Mouse (Mus musculus): ENCODE measurements around the gene Krtap4-13. TPM values are rescaled to one million over a fixed set of nuclear protein-coding genes. Genes with fewer than 3 reads are reported as not detected.
"Not testable (repeated sequence)": the region's sequence is repeated elsewhere in the genome, so short reads cannot be mapped to it uniquely, and the experiment has no call there.

The Krtap4-13 gene
- not detected for total RNA-seq (2021)
- long read RNA-seq, experiment 1: 0 reads
- long read RNA-seq, experiment 2: 0 reads

DNA sequence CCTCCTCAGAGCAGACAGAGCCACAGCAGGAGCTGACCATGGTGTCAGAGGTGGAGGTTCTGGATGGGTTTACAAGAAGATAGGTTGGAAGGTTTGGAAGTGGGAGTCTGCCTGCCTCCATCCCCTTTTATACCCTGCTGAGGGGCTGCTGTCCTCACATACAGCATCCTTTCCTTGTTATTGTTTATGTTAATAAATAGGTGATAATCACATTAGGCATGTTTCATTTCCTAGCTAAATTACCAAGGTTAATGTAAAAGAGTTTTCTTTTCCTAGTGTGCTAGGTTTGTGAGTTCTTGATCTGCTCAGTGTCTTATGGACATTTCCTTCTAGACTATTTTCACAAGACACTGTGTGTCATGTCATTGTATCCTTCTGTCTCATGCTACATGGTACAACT is at the start of gene Krtap4-13:
TSS of gene Krtap4-13 (minus strand) at position 101 of the 400 bp plus-strand sequence.
- DNase-seq (ENCODE audit: low spot score in 2 of 2): not testable (repeated sequence)

GRCm38 (mm10) chr11:99858761-99859160 is 49.1 kb upstream of the Krtap4-13 start:
- DNase-seq (ENCODE audit: low spot score in 2 of 2): no peak

DNA sequence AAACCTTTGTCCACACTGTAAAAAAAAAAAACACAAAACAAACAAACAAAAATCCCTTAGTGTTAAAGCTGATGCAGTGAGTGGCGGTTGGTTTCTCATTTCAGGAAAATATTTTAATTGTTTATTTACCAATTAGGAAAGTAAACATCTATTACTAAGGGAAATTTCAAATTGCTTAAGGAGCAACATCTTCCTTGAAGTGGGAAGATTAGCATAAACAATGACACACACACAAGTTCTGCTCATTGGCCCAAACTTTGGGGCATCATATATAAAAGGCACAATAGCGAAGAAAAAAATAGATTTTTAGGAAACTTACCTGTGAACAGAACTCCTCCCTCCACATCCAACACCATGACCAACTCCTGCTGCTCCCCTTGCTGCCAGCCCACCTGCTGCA is 47.9 kb upstream of the Krtap4-13 start, which contains the start of gene Gm11568:
TSS of gene Gm11568 (plus strand) at position 301 of the 400 bp plus-strand sequence.
- no peak for DNase-seq (ENCODE audit: low spot score in 2 of 2)

GRCm38 (mm10) chr11:99854121-99854520 is 44.4 kb upstream of the Krtap4-13 start:
- no peak for DNase-seq (ENCODE audit: low spot score in 2 of 2)

GRCm38 (mm10) chr11:99851508-99851907 is 41.8 kb upstream of the Krtap4-13 start, which contains the start of gene Krtap4-16:
Gene Krtap4-16, minus strand, starts transcription at chr11:99851608.
- no peak for DNase-seq (ENCODE audit: low spot score in 2 of 2)

- no peak for DNase-seq (ENCODE audit: low spot score in 2 of 2)
Measured at GRCm38 (mm10) chr11:99846746-99847145, 37.1 kb upstream of the Krtap4-13 start.

DNA sequence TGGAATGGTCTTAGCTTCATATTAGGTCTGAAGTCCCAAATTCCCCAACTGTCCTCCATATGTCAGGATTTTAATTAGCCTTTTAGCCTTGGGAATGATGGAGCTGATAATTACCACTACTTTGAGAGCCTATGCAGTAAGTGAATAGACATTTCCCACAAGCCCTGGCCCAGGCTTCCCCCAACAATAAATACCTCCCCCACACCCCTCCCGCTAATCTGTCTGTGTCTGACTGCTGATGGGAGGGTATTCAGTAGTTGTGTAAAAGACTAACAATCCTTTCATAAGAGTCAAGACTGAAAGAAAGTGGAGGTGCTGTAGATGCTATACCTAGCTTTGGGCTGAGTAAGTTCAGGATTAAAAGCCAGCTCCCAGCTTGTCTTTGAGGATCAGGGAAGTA is 32.5 kb upstream of the Krtap4-13 start:
- no peak for DNase-seq (ENCODE audit: low spot score in 2 of 2)

DNA sequence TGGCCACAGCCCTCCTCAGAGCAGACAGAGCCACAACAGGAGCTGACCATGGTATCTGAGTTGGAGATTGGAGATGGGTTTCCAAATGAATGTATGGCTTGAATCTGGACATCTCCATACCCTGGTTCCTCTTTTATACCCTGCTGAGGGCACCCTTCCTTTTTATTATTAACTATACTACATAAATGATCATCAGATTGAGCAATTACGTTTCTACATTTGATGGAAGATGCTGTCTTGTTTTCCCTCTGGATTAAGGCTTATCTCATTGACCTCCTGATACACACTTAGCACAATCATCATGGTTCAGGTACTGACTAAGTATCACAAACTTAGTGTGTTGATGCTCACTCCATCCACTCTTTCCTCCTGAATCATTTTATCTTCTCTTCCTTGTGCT is 28.3 kb upstream of the Krtap4-13 start, which contains the start of gene 2300003K06Rik:
TSS of gene 2300003K06Rik (minus strand) at position 101 of the 400 bp plus-strand sequence.
- no peak for DNase-seq (ENCODE audit: low spot score in 2 of 2)

GRCm38 (mm10) chr11:99815566-99815965 is 5.9 kb upstream of the Krtap4-13 start, which contains the start of gene Gm11564:
Gene Gm11564, minus strand, starts transcription at chr11:99815666.
- DNase-seq (ENCODE audit: low spot score in 2 of 2): not testable (repeated sequence)

DNA sequence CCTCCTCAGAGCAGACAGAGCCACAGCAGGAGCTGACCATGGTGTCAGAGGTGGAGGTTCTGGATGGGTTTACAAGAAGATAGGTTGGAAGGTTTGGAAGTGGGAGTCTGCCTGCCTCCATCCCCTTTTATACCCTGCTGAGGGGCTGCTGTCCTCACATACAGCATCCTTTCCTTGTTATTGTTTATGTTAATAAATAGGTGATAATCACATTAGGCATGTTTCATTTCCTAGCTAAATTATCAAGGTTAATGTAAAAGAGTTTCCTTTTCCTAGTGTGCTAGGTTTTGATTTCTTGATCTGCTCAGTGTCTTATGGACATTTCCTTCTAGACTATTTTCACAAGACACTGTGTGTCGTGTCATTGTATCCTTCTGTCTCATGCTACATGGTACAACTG is 5.3 kb downstream of the Krtap4-13 start, which contains the start of gene Gm11554:
TSS of gene Gm11554 (minus strand) at position 101 of the 400 bp plus-strand sequence.
- not testable (repeated sequence) for DNase-seq (ENCODE audit: low spot score in 2 of 2)

DNA sequence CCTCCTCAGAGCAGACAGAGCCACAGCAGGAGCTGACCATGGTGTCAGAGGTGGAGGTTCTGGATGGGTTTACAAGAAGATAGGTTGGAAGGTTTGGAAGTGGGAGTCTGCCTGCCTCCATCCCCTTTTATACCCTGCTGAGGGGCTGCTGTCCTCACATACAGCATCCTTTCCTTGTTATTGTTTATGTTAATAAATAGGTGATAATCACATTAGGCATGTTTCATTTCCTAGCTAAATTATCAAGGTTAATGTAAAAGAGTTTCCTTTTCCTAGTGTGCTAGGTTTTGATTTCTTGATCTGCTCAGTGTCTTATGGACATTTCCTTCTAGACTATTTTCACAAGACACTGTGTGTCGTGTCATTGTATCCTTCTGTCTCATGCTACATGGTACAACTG is 10.9 kb downstream of the Krtap4-13 start, which contains the start of gene Gm11569:
TSS of gene Gm11569 (minus strand) at position 101 of the 400 bp plus-strand sequence.
- not testable (repeated sequence) for DNase-seq (ENCODE audit: low spot score in 2 of 2)

GRCm38 (mm10) chr11:99793367-99793766 is 16.3 kb downstream of the Krtap4-13 start, which contains the start of gene Gm11596:
Gene Gm11596, minus strand, starts transcription at chr11:99793467.
- no peak for DNase-seq (ENCODE audit: low spot score in 2 of 2)

GRCm38 (mm10) chr11:99784900-99785299 is 24.8 kb downstream of the Krtap4-13 start, which contains the start of gene Krtap4-9:
Gene Krtap4-9, plus strand, starts transcription at chr11:99785200.
- DNase-seq (ENCODE audit: low spot score in 2 of 2): not testable (repeated sequence)

DNA sequence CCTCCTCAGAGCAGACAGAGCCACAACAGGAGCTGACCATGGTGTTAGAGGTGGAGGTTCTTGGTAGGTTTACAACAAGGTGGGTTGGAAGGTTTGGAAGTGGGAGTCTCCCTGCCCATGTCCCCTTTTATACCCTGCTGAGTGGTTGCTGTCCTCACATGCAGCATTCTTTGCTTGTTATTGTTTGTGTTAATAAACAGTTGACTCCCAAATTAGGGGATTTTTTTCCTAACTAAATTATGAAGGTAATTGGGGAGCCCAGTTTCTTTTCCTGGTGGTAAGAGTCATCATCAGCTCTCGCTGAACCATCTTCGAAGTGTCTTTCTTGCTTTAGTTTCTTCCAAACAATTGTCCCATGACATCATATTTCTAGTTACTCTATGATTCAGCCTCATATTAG is 29.1 kb downstream of the Krtap4-13 start, which contains the start of gene Krtap4-8:
TSS of gene Krtap4-8 (minus strand) at position 101 of the 400 bp plus-strand sequence.
- DNase-seq (ENCODE audit: low spot score in 2 of 2): no peak

DNA sequence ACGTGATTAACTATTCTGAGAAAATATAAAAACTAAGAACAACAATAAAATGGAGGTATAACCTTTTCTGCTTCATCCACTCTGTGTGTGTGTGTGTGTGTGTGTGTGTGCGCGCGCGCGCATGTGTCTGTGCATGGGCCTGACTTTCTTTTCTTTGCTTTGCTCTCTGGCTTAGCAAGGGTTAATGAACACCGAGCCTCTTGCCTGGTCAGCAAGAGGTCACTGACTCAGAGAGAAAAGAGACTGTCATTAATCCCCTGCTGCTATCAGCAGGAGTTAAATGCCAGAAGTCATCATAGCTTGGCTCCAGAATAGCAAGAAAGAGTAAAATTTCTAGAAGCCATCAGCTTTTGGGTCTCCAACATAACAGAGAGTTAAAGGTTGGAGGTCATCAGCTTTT is 31.3 kb downstream of the Krtap4-13 start:
- DNase-seq (ENCODE audit: low spot score in 2 of 2): no peak

DNA sequence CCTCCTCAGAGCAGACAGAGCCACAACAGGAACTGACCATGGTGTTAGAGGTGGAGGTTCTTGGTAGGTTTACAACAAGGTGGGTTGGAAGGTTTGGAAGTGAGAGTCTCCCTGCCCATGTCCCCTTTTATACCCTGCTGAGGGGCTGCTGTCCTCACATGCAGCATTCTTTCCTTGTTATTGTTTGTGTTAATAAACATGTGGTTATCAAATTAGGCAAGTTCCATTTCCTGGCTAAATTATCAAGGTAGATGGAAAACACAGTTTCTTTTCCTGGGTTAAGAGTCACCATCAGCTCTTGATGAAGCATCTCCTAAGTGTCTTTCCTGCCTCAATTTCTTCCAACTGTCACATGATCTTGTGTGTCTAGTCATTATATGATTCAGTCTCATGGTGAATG is 36.9 kb downstream of the Krtap4-13 start, which contains the start of gene Gm11595:
TSS of gene Gm11595 (minus strand) at position 101 of the 400 bp plus-strand sequence.
- not testable (repeated sequence) for DNase-seq (ENCODE audit: low spot score in 2 of 2)

DNA sequence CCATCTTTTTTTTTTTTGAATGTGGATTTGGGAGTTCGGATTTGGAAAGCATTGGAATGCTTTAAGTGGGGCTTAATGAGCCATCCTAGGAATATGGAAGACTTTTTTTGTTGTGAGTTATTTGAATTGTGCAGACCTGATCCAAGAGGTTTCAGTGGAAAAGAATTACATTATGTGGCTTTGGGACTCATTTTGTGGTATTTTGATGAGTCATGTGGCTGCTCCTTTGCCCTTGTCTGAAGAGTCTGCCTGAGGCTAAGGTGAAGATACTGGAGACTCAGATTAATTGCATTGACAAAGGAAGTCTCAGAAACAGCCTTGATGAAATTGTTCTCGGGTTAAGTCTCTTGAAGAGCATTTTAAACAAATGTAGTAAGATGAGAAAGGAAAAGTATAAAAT is 41.3 kb downstream of the Krtap4-13 start:
- no peak for DNase-seq (ENCODE audit: low spot score in 2 of 2)

Other genes starting within 250 kb of the Krtap4-13 start
- gene Krtap3-1, start 243.3 kb downstream of the Krtap4-13 start, total RNA-seq (2021): not detected
- not detected for gene Krtap1-5, start 228.9 kb downstream of the Krtap4-13 start, total RNA-seq (2021)
- not detected for gene Krtap1-4, start 226.2 kb downstream of the Krtap4-13 start, total RNA-seq (2021)
- gene Krtap1-3, start 218.6 kb downstream of the Krtap4-13 start, total RNA-seq (2021): not detected
- gene Krtap9-3, start 211.8 kb downstream of the Krtap4-13 start, total RNA-seq (2021): not detected
- not detected for gene Gm11938, start 206.6 kb downstream of the Krtap4-13 start, total RNA-seq (2021)
- gene Gm11937, start 199.7 kb downstream of the Krtap4-13 start, total RNA-seq (2021): not detected
- gene Krtap2-4, start 195.0 kb downstream of the Krtap4-13 start, total RNA-seq (2021): not detected
- not detected for gene Gm11562, start 189.5 kb downstream of the Krtap4-13 start, total RNA-seq (2021)
- not detected for gene Krtap4-1, start 181.7 kb downstream of the Krtap4-13 start, total RNA-seq (2021)
- gene Krtap4-2, start 174.8 kb downstream of the Krtap4-13 start, total RNA-seq (2021): not detected
- gene Krtap4-7, start 165.8 kb downstream of the Krtap4-13 start, total RNA-seq (2021): not detected
- not detected for gene Gm11555, start 159.7 kb downstream of the Krtap4-13 start, total RNA-seq (2021)
- gene Gm11563, start 150.9 kb downstream of the Krtap4-13 start, total RNA-seq (2021): not detected
- not detected for gene Krtap4-6, start 143.9 kb downstream of the Krtap4-13 start, total RNA-seq (2021)
- not detected for gene Gm14190, start 119.2 kb downstream of the Krtap4-13 start, total RNA-seq (2021)
- not detected for gene Gm14180, start 75.6 kb downstream of the Krtap4-13 start, total RNA-seq (2021)
- not detected for gene Gm11595, start 37.0 kb downstream of the Krtap4-13 start, total RNA-seq (2021)
- gene Krtap4-8, start 29.2 kb downstream of the Krtap4-13 start, total RNA-seq (2021): not detected
- gene Krtap4-9, start 24.7 kb downstream of the Krtap4-13 start, total RNA-seq (2021): not detected
- gene Gm11596, start 16.4 kb downstream of the Krtap4-13 start, total RNA-seq (2021): not detected
- gene Gm11569, start 11.0 kb downstream of the Krtap4-13 start, total RNA-seq (2021): not detected
- gene Gm11554, start 5.4 kb downstream of the Krtap4-13 start, total RNA-seq (2021): not detected
- not detected for gene Gm11564, start 5.8 kb upstream of the Krtap4-13 start, total RNA-seq (2021)
- gene 2300003K06Rik, start 28.2 kb upstream of the Krtap4-13 start, total RNA-seq (2021): not detected
- not detected for gene Krtap4-16, start 41.7 kb upstream of the Krtap4-13 start, total RNA-seq (2021)
- not detected for gene Gm11568, start 48.0 kb upstream of the Krtap4-13 start, total RNA-seq (2021)
- gene Gm11559, start 54.6 kb upstream of the Krtap4-13 start, total RNA-seq (2021): not detected
- not detected for gene Krtap9-1, start 63.5 kb upstream of the Krtap4-13 start, total RNA-seq (2021)
- not detected for gene Gm11567, start 69.3 kb upstream of the Krtap4-13 start, total RNA-seq (2021)
- not detected for gene Krtap31-1, start 98.0 kb upstream of the Krtap4-13 start, total RNA-seq (2021)
- gene Gm11565, start 104.9 kb upstream of the Krtap4-13 start, total RNA-seq (2021): not detected
- not detected for gene Krtap31-2, start 126.4 kb upstream of the Krtap4-13 start, total RNA-seq (2021)
- not detected for gene Krtap9-5, start 138.6 kb upstream of the Krtap4-13 start, total RNA-seq (2021)
- not detected for gene Krtap29-1, start 169.2 kb upstream of the Krtap4-13 start, total RNA-seq (2021)
- gene Krtap16-1, start 176.7 kb upstream of the Krtap4-13 start, total RNA-seq (2021): not detected
- gene Krtap17-1, start 184.1 kb upstream of the Krtap4-13 start, total RNA-seq (2021): not detected
- not detected for gene Krt33a, start 206.3 kb upstream of the Krtap4-13 start, total RNA-seq (2021)
- not detected for gene Krt33b, start 220.0 kb upstream of the Krtap4-13 start, total RNA-seq (2021)
- gene Krt34, start 231.7 kb upstream of the Krtap4-13 start, total RNA-seq (2021): not detected
- not detected for gene Krt31, start 240.7 kb upstream of the Krtap4-13 start, total RNA-seq (2021)

Data from layer of hippocampus, postnatal 14 days (tissue).